Mouse (Mus musculus) midbrain, embryonic 12.5 days (tissue): ENCODE data around the gene Nr2c2ap. TPM values are rescaled to one million over a fixed set of nuclear protein-coding genes. Genes with fewer than 3 reads are reported as not detected.

Experiments
- ATAC-seq: fragments of 200-750 bp; cut with Nextera tagmentation; 2 replicates; pipeline ENCODE4 v1.8.0; 2017; ENCODE audit warnings: low read depth, moderate TSS enrichment, moderate library complexity; ENCODE audit not compliant: low FRiP score
- H3K27ac ChIP-seq: fragments of 300-500 bp; sonication (generic); replicated peaks from 2 replicates; pipeline ENCODE4 v1.5.1; 2016; ENCODE audit warnings: mild to moderate bottlenecking
- H3K27me3 ChIP-seq: fragments of 300-500 bp; sonication (generic); 2 replicates; pipeline ENCODE4 v1.6.1; 2016; ENCODE audit warnings: mild to moderate bottlenecking
- H3K36me3 ChIP-seq: fragments of 300-500 bp; sonication (generic); 2 replicates; pipeline ENCODE4 v1.6.1; 2016
- H3K4me1 ChIP-seq: fragments of 300-500 bp; sonication (generic); 2 replicates; pipeline ENCODE4 v1.6.1; 2016
- H3K4me2 ChIP-seq: fragments of 300-500 bp; sonication (generic); replicated peaks from 2 replicates; pipeline ENCODE4 v1.6.1; 2016; ENCODE audit warnings: mild to moderate bottlenecking, moderate library complexity
- H3K4me3 ChIP-seq: fragments of 300-500 bp; sonication (generic); 2 replicates; pipeline ENCODE4 v1.5.1; 2016; ENCODE audit warnings: mild to moderate bottlenecking
- H3K9ac ChIP-seq: fragments of 300-500 bp; sonication (generic); replicated peaks from 2 replicates; pipeline ENCODE4 v1.6.1; 2016; ENCODE audit warnings: mild to moderate bottlenecking, moderate library complexity
- H3K9me3 ChIP-seq: fragments of 300-500 bp; sonication (generic); 2 replicates; pipeline ENCODE4 v1.6.1; 2016; ENCODE audit warnings: mild to moderate bottlenecking
- WGBS: fragments of 180-500 bp; shearing (Covaris S2); methylation state at CpG from one replicate; pipeline ENCODE4 v1.1.7; 2016; 5-methylcytosine and 5-hydroxymethylcytosine counted together
- microRNA-seq: library from miRNA; unstranded; fragments of <30 nt; microRNA quantifications from one replicate; pipeline ENCODE4, GENCODE M21; 2017
- polyA plus RNA-seq: library from polyadenylated mRNA; unstranded; fragments of >200 nt; fragmentation: Nextera tagmentation; extraction: Ambion mirVana; gene quantifications from 2 replicates; pipeline ENCODE4 v1.2.1, GENCODE M21; 2016

The Nr2c2ap gene
- polyA plus RNA-seq, 1 experiment from 2014 or later: 23.8 TPM

DNA sequence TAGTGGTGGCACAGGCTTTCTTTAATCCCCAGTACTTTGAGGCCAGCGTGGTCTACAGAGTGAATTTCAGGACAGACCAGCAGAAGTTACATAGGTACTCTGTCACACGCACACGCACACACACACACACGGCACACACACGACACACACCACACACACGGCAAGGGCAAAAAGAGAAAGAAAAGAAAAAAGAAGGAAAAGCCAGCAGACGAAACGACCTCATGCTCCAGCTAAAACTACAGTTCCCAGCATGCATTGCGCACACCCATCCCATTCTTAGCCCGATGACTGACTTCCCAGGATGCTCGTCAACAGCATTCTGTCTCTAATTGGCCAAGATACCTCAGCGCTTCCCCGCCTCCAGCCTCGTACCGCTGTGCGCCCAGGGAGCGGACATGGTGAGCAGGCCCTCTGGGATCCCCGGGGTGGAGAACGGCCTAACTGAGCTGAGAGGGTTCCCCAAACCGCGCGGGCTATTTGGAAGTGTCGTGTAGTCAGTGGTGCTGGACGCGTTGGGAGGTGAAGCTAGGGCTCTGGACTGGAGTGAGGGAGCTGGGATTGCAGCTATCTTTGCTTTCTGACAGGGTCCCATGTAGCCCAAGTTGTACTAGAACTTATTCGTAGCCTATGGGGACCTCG is 41.0 kb downstream of the Nr2c2ap start, which contains the start of gene Tmem161a:
Gene Tmem161a, plus strand, starts transcription at position 314 of the 639 bp plus-strand sequence.
- no peak within 1 kb of the TSS; the same call in 1 of the 2 replicates for H3K27ac ChIP-seq
- H3K4me1 ChIP-seq: peaks cover 16% of the 10 kb centered on the region
- peak within 1 kb of the TSS; percentile 56 for H3K4me2 ChIP-seq
- peaks cover 6% of the 10 kb centered on the region for H3K36me3 ChIP-seq
- WGBS: 2% methylated on average over 27 of the region's 27 CpGs
- peak; percentile 99 for ATAC-seq
- H3K9me3 ChIP-seq: no peaks in the 10 kb centered on the region
- peaks cover 9% of the 10 kb centered on the region; the same call in 1 of the 2 replicates for H3K27me3 ChIP-seq
- H3K4me3 ChIP-seq: peak within 1 kb of the TSS; percentile 70
- peak within 1 kb of the TSS; percentile 78 for H3K9ac ChIP-seq

GRCm38 (mm10) chr8:70173320-70173719 is 42.2 kb downstream of the Nr2c2ap start:
- Histone ChIP-seq H3K4me3 (no peak overlapping the region), H3K27ac (no peak overlapping the region), H3K36me3 (peaks cover 13% of the 10 kb centered on the region), H3K4me1 (peaks cover 16% of the 10 kb centered on the region), H3K9ac (0 out of 2 replicates have a peak overlapping the region, but pooled peaks have one; percentile 6), H3K27me3 (0 out of 2 replicates have a peak, but pooled peaks cover 2% of the 10 kb centered on the region), H3K9me3 (no peaks in the 10 kb centered on the region), H3K4me2 (peak overlapping the region; percentile 56; the same call in 1 of the 2 replicates)
- WGBS: 87% methylated on average over 5 of the region's 5 CpGs
- ATAC-seq: no peak

DNA sequence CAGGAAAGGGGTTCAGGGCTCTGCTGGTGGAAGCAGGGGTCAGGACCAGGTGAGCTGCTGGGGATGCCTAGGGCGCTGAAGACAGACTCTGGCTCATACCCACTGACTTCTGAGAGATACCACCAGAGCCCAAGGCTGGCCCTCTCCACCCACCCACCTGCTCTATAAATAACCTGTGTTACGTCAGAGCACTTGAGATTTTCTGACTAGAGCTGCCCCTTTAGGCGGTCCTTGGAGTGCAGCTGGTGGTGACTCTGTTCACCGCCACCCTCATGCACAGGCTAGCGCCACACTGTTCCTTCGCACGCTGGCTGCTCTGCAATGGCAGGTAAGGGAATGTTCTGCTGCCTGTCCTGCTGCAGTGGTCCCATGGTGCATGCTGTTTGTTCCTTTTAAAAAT is 42.9 kb downstream of the Nr2c2ap start:
- H3K36me3 ChIP-seq: peaks cover 21% of the 10 kb centered on the region
- no peak overlapping the region for H3K4me2 ChIP-seq
- ATAC-seq: no peak
- H3K27ac ChIP-seq: no peak overlapping the region
- H3K4me1 ChIP-seq: peaks cover 16% of the 10 kb centered on the region
- no peaks in the 10 kb centered on the region for H3K27me3 ChIP-seq
- H3K9ac ChIP-seq: 0 out of 2 replicates have a peak overlapping the region, but pooled peaks have one; percentile 17
- 92% methylated on average over 7 of the region's 7 CpGs for WGBS
- H3K4me3 ChIP-seq: no peak overlapping the region
- no peaks in the 10 kb centered on the region for H3K9me3 ChIP-seq

DNA sequence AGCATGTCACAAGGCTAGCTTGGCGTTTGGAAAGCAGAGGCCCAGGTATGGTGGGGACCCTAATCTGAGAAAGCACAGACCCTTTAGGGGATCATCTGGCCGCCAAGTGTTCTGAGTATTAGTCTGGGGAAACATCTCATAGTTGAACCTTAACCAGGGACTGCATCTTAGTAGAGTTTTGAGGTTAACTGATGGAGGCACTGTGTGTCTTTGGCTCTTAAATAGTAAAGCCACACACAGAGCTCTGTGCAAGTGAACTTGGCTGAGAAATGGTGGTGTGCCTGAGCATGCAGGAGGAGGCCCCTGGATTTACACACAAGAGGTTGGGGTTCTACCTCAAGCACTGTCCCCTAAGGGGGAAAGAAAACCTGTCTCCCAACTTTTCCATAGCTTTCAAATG is 47.1 kb downstream of the Nr2c2ap start:
- Histone ChIP-seq H3K4me2 (no peak overlapping the region), H3K27me3 (no peaks in the 10 kb centered on the region), H3K9ac (no peak overlapping the region), H3K4me3 (no peak overlapping the region), H3K9me3 (no peaks in the 10 kb centered on the region), H3K36me3 (peaks cover 38% of the 10 kb centered on the region), H3K27ac (no peak overlapping the region), H3K4me1 (peaks cover 8% of the 10 kb centered on the region; the same call in 1 of the 2 replicates)
- ATAC-seq: no peak
- 92% methylated on average over 2 of the region's 2 CpGs for WGBS

DNA sequence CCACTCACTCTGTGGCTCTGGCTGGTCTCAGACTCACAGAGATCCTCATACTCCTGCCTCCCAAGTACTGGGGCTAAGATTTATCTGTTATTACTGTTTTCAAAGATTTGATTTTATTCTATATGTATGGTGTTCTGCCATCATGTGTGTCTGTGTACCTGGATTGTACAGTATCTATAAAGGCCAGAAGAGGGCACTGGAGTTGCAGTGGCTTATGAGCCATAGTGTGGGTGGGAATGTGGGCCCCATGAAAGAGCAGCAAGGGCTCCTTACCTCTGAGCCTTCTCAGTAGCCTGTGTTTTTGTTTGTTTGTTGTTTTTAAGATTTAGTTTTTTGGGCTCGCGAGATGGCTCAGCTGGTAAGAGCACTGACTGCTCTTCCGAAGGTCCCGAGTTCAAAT is 47.9 kb downstream of the Nr2c2ap start:
- no peaks in the 10 kb centered on the region for H3K9me3 ChIP-seq
- ATAC-seq: no peak

GRCm38 (mm10) chr8:70181212-70181902 is 50.2 kb downstream of the Nr2c2ap start:
- Histone ChIP-seq H3K36me3 (peaks cover 38% of the 10 kb centered on the region), H3K27me3 (no peaks in the 10 kb centered on the region), H3K9me3 (no peaks in the 10 kb centered on the region), H3K4me3 (no peak overlapping the region), H3K27ac (no peak overlapping the region), H3K9ac (no peak overlapping the region), H3K4me2 (no peak overlapping the region), H3K4me1 (no peaks in the 10 kb centered on the region)
- 84% methylated on average over 15 of the region's 16 CpGs for WGBS
- no peak for ATAC-seq

More for the DNA sequence above, 47.9 kb downstream of the Nr2c2ap start:
- Histone ChIP-seq H3K36me3 (peaks cover 38% of the 10 kb centered on the region), H3K27ac (no peak overlapping the region), H3K27me3 (no peaks in the 10 kb centered on the region), H3K4me1 (peaks cover 3% of the 10 kb centered on the region; the same call in 1 of the 2 replicates), H3K4me2 (no peak overlapping the region), H3K4me3 (no peak overlapping the region), H3K9ac (no peak overlapping the region)
- 96% methylated on average over 4 of the region's 4 CpGs for WGBS

DNA sequence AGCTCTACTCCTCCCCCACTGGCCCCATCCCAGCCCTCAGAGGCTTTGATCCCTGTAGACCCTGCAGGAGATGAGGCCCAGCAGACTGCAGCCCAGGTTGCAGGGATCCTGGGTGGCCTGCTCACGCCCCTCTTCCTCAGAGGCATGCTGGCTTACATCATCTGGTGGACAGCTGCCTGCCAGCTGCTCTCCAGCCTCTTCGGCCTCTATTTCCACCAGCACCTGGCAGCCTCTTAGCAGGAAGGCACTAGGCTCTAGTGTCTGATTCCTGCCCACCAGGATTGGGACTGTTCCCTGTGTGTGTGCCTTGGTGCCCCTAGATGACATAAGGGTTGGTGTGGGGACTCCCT is 50.7 kb downstream of the Nr2c2ap start:
- no peak overlapping the region for H3K9ac ChIP-seq

DNA sequence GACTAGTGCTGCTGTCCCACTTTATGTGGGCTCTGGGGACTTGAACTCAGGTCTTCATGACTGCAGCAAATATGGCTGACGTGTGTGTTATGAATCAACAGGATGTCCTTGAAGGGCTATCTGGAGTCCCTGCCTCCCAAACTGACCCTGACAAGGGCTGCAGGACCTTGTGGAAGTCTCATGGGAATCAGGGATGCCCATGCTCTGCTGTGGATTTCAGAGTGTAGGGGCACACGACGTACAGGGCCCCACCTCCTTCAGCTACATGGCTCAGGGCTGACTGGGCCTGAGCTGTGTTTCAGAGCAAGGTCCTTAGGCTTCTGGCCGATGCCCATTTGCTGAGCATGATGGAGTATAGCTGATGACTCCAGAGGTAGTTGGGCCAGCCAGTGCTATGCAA is 52.1 kb downstream of the Nr2c2ap start:
- Histone ChIP-seq H3K9ac (no peak overlapping the region), H3K27me3 (no peaks in the 10 kb centered on the region), H3K4me2 (no peak overlapping the region), H3K36me3 (peaks cover 26% of the 10 kb centered on the region), H3K27ac (no peak overlapping the region), H3K4me3 (no peak overlapping the region), H3K4me1 (no peaks in the 10 kb centered on the region), H3K9me3 (no peaks in the 10 kb centered on the region)
- 84% methylated on average over 4 of the region's 4 CpGs for WGBS
- ATAC-seq: no peak

More for the DNA sequence above, 50.7 kb downstream of the Nr2c2ap start:
- no peaks in the 10 kb centered on the region for H3K9me3 ChIP-seq
- H3K27ac ChIP-seq: no peak overlapping the region
- ATAC-seq: no peak
- H3K4me3 ChIP-seq: no peak overlapping the region
- H3K27me3 ChIP-seq: no peaks in the 10 kb centered on the region
- no peak overlapping the region for H3K4me2 ChIP-seq
- H3K36me3 ChIP-seq: peaks cover 35% of the 10 kb centered on the region
- 54% methylated on average over 2 of the region's 2 CpGs for WGBS
- H3K4me1 ChIP-seq: no peaks in the 10 kb centered on the region

Small RNAs within 50 kb of the gene (microRNA-seq; reads per million reads assigned to microRNA genes)
- gene Mir7066: 3.0 reads per million, percentile 8 among the genes with 10 or more reads in this experiment

Other genes starting within 250 kb of the Nr2c2ap start
- 0.85 and 1.1 TPM in 2 replicates for gene Cilp2, start 243.6 kb upstream of the Nr2c2ap start, polyA plus RNA-seq
- gene Tssk6, start 229.1 kb upstream of the Nr2c2ap start, polyA plus RNA-seq: 4.0 and 5.7 TPM in 2 replicates
- gene Ndufa13, start 228.8 kb upstream of the Nr2c2ap start, polyA plus RNA-seq: 165 and 170 TPM in 2 replicates
- gene Yjefn3, start 228.6 kb upstream of the Nr2c2ap start, polyA plus RNA-seq: 7.2 and 8.0 TPM in 2 replicates
- 44.3 TPM in 2 replicates for gene Gatad2a, start 134.9 kb upstream of the Nr2c2ap start, polyA plus RNA-seq
- gene Mau2, start 88.6 kb upstream of the Nr2c2ap start, polyA plus RNA-seq: 76.4 and 77.8 TPM in 2 replicates
- gene Sugp1, start 88.5 kb upstream of the Nr2c2ap start, polyA plus RNA-seq: 55.6 and 56.8 TPM in 2 replicates
- 1.3 and 2.0 TPM in 2 replicates for gene Tm6sf2, start 58.4 kb upstream of the Nr2c2ap start, polyA plus RNA-seq
- gene Hapln4, start 47.9 kb upstream of the Nr2c2ap start, polyA plus RNA-seq: 0.20 and 0.23 TPM in 2 replicates
- 91.9 and 109 TPM in 2 replicates for gene Ncan, start 10.5 kb upstream of the Nr2c2ap start, polyA plus RNA-seq
- 16.3 and 17.8 TPM in 2 replicates for gene Rfxank, start 7.8 kb downstream of the Nr2c2ap start, polyA plus RNA-seq
- gene Borcs8, start 8.2 kb downstream of the Nr2c2ap start, polyA plus RNA-seq: 37.1 and 41.9 TPM in 2 replicates
- gene Mef2b, start 8.4 kb downstream of the Nr2c2ap start, polyA plus RNA-seq: 0.19 and 0.46 TPM in 2 replicates
- gene Tmem161a, start 41.0 kb downstream of the Nr2c2ap start, polyA plus RNA-seq: 47.6 and 49.0 TPM in 2 replicates
- 3.9 and 4.3 TPM in 2 replicates for gene Slc25a42, start 81.0 kb downstream of the Nr2c2ap start, polyA plus RNA-seq
- gene Sugp2, start 102.9 kb downstream of the Nr2c2ap start, polyA plus RNA-seq: 82.5 and 88.6 TPM in 2 replicates
- gene Armc6, start 103.1 kb downstream of the Nr2c2ap start, polyA plus RNA-seq: 45.5 and 47.1 TPM in 2 replicates
- 99.6 and 100 TPM in 2 replicates for gene Homer3, start 151.5 kb downstream of the Nr2c2ap start, polyA plus RNA-seq
- gene Ddx49, start 171.2 kb downstream of the Nr2c2ap start, polyA plus RNA-seq: 47.1 and 53.8 TPM in 2 replicates
- gene Cope, start 171.2 kb downstream of the Nr2c2ap start, polyA plus RNA-seq: 222 and 235 TPM in 2 replicates
- 15.3 and 17.1 TPM in 2 replicates for gene Cers1, start 184.4 kb downstream of the Nr2c2ap start, polyA plus RNA-seq
- gene Gdf1, start 198.5 kb downstream of the Nr2c2ap start, polyA plus RNA-seq: 3.7 and 4.5 TPM in 2 replicates
- gene Upf1, start 221.9 kb downstream of the Nr2c2ap start, polyA plus RNA-seq: 32.8 and 38.0 TPM in 2 replicates
- 0.23 TPM in 1 of 2 replicates, not detected in the other for gene Comp, start 242.2 kb downstream of the Nr2c2ap start, polyA plus RNA-seq